Mouse (Mus musculus) hindbrain, postnatal 0 days (tissue): ENCODE data around the gene Xpnpep3. TPM values are rescaled to one million over a fixed set of nuclear protein-coding genes. Genes with fewer than 3 reads are reported as not detected.
"Not testable (repeated sequence)": the region's sequence is repeated elsewhere in the genome, so short reads cannot be mapped to it uniquely, and the experiment has no call there.

Source experiments
- ATAC-seq: fragments of 200-750 bp; cut with Nextera tagmentation; 2 replicates; pipeline ENCODE4 v1.8.0; 2017; ENCODE audit warnings: mild to moderate bottlenecking, moderate TSS enrichment, moderate library complexity
- DNase-seq: peaks from one replicate; pipeline ENCODE4 v3.0.0-alpha.2; 2015; ENCODE audit warnings: low spot score
- H3K27ac ChIP-seq: fragments of 300-500 bp; sonication (generic); 2 replicates; pipeline ENCODE4 v1.5.1; 2014; ENCODE audit warnings: mild to moderate bottlenecking
- H3K27me3 ChIP-seq: fragments of 300-500 bp; sonication (generic); 2 replicates; pipeline ENCODE4 v1.6.1; 2014; ENCODE audit warnings: low read length, mixed read lengths; ENCODE audit not compliant: insufficient read depth
- H3K36me3 ChIP-seq: fragments of 300-500 bp; sonication (generic); 2 replicates; pipeline ENCODE4 v1.6.1; 2014; ENCODE audit warnings: low read length, mixed read lengths; ENCODE audit not compliant: insufficient read depth
- H3K4me1 ChIP-seq: fragments of 300-500 bp; sonication (generic); 2 replicates; pipeline ENCODE4 v1.6.1; 2014; ENCODE audit warnings: antibody characterized with exemption, low read length, mixed read lengths; ENCODE audit not compliant: insufficient read depth
- H3K4me2 ChIP-seq: fragments of 300-500 bp; sonication (generic); 2 replicates; pipeline ENCODE4 v1.6.1; 2014; ENCODE audit warnings: low read depth, mild to moderate bottlenecking, low read length, moderate library complexity, mixed read lengths
- H3K4me3 ChIP-seq: fragments of 300-500 bp; sonication (generic); 2 replicates; pipeline ENCODE4 v1.5.1; 2014; ENCODE audit warnings: low read length
- H3K9ac ChIP-seq: fragments of 300-500 bp; sonication (generic); replicated peaks from 2 replicates; pipeline ENCODE4 v1.6.1; 2014; ENCODE audit warnings: mild to moderate bottlenecking, low read length, moderate library complexity, mixed read lengths
- H3K9me3 ChIP-seq: fragments of 300-500 bp; sonication (generic); 2 replicates; pipeline ENCODE4 v1.6.1; 2016; ENCODE audit warnings: low read length, mixed read lengths
- CTCF ChIP-seq: IDR thresholded peaks from 2 replicates; pipeline ENCODE4 v1.5.1; 2016; ENCODE audit warnings: antibody characterized with exemption, control low read depth, low read depth
- WGBS: fragments of 180-500 bp; shearing (Covaris S2); extraction: QIAGEN DNeasy Blood & Tissue Kit; methylation state at CpG from one replicate; pipeline ENCODE4 v1.1.7; 2014; 5-methylcytosine and 5-hydroxymethylcytosine counted together
- polyA plus RNA-seq: library from polyadenylated mRNA; unstranded; fragments of >200 nt; fragmentation: Nextera tagmentation; extraction: Ambion mirVana; gene quantifications from 2 replicates; pipeline ENCODE4 v1.2.1, GENCODE M21; 2015
- total RNA-seq: library from RNA; depleted of rRNA; stranded (reverse); fragments of >200 nt; gene quantifications from 2 replicates; pipeline ENCODE4 v1.2.3, GENCODE M21; 2014

The Xpnpep3 gene
- total and polyA plus RNA-seq, 2 experiments from 2014 or later: 6.5 to 7.7 TPM

DNA sequence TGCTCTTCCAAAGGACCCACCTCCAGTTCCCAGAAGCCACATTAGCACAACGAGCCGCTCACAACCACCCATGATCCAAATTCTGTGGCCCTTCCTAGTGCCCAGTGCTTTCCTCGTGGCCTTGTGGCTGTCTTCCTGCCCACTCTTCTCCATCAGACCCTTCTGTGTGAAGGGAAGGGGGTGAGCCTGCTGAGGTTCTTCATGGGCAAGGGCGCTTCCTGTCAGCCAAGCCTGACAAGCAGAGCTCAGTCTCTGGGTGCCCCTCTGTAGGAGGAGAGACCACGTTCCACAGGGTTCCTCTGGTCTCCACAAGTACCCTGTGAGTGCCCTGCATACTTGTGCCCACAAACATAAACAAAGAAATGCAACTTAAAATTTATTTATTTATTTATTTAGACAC lies 72.3 kb downstream of the Xpnpep3 start:
- H3K36me3 ChIP-seq: peaks cover 23% of the 10 kb centered on the region
- H3K9ac ChIP-seq: no peak overlapping the region
- no peak for DNase-seq
- WGBS: 91% methylated on average over 5 of the region's 5 CpGs
- no peak overlapping the region for H3K4me3 ChIP-seq
- ATAC-seq: no peak
- no peaks in the 10 kb centered on the region for H3K27me3 ChIP-seq
- TF ChIP-seq CTCF: no peak
- H3K4me2 ChIP-seq: no peak overlapping the region
- H3K4me1 ChIP-seq: peaks cover 8% of the 10 kb centered on the region; the same call in 1 of the 2 replicates
- H3K27ac ChIP-seq: no peak overlapping the region
- H3K9me3 ChIP-seq: no peaks in the 10 kb centered on the region

DNA sequence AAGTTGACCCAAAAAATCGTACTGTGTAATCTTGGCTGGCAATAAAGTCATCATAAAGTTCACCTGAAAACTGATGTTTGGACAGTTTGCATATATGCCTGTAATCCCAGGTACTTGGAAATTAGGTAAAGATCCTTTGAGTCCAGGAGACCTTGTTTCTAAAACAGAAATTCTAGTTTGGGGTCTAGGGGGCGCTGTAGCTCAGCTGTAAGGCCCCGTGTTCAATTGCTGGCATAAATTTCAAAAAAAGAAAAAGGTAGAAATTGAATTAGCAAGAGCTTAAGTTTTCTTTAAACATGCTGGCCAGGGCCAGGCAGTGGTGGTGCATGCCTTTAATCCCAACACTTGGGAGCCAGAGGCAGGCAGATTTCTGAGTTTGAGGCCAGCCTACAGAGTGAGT lies 75.7 kb downstream of the Xpnpep3 start:
- peak; percentile 44 for DNase-seq
- H3K27ac ChIP-seq: no peak overlapping the region
- no peak overlapping the region for H3K4me3 ChIP-seq
- 36% methylated on average over 3 of the region's 3 CpGs for WGBS
- H3K4me1 ChIP-seq: no peaks in the 10 kb centered on the region
- ATAC-seq: no peak
- H3K27me3 ChIP-seq: no peaks in the 10 kb centered on the region
- no peak overlapping the region for H3K9ac ChIP-seq
- no peaks in the 10 kb centered on the region for H3K9me3 ChIP-seq
- H3K4me2 ChIP-seq: no peak overlapping the region
- TF ChIP-seq CTCF: peak; percentile 58
- H3K36me3 ChIP-seq: peaks cover 23% of the 10 kb centered on the region

DNA sequence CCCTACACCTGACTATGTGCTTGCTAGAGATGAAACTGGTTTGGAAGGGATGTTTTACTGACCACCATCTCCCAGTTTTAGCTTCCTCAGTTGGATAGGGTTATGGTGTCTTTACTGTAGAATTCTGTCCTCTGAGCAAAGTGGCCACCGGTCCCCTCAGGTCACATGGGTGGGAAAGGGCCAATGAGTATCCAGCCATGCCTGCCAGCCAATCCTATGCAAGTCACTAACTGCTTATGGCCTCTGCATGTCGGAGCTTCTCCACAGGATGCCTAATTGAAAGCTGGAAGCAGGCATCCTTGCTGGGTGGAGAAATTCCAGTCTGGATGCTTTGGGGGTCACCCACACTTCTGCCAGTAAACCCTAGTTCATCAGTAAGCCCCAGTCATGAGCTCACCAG lies 76.7 kb downstream of the Xpnpep3 start:
- DNase-seq: peak; percentile 44
- WGBS: 2% methylated on average over 2 of the region's 2 CpGs

DNA sequence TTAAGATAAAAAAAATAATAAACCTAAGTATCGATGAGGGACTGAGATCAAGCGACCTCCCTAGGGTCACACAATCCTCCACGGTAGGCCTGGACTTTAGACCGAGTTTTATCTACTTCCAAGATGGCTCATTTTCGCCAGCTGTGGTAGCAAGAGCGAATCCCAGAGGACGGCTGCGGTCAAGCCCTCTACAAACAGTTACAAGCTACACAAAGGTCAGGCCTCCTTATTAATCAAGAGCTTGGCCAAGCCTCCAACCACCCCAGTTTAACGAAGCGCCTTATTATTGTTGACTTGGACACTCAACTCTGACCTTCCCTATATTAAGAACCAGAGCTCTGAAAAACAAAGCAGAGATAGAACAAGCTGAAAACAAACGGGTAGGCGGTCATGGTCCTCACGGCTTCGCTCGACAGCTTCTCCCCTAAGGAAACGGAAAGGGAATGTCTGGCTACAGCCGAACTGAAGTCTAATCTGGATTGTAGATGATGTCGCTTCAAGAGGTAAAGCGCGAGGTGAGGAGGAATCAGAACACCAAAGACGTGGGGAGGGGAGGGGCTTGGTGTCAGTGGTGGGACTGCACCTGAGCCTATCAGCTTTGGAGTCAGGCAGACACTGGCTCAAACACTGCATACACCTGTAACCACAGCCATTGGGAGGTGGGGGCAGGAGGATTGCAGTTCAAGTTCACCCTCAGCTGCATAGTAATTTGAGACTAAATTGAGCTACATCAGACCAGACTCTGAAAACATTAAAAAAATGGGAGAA lies 79.7 kb downstream of the Xpnpep3 start:
- no peak overlapping the region for H3K9ac ChIP-seq
- H3K4me2 ChIP-seq: no peak overlapping the region
- 70% methylated on average over 21 of the region's 21 CpGs for WGBS
- H3K4me3 ChIP-seq: no peak overlapping the region
- H3K9me3 ChIP-seq: no peaks in the 10 kb centered on the region
- no peaks in the 10 kb centered on the region; the same call in 1 of the 2 replicates for H3K36me3 ChIP-seq
- ATAC-seq (no peak), DNase-seq (no peak)
- H3K4me1 ChIP-seq: no peaks in the 10 kb centered on the region
- no peak for TF ChIP-seq CTCF
- no peaks in the 10 kb centered on the region for H3K27me3 ChIP-seq
- no peak overlapping the region for H3K27ac ChIP-seq

More for the DNA sequence above, 76.7 kb downstream of the Xpnpep3 start:
- Histone ChIP-seq H3K27ac (no peak overlapping the region), H3K36me3 (peaks cover 13% of the 10 kb centered on the region; the same call in 1 of the 2 replicates), H3K9me3 (no peaks in the 10 kb centered on the region), H3K4me2 (no peak overlapping the region), H3K27me3 (no peaks in the 10 kb centered on the region), H3K9ac (no peak overlapping the region), H3K4me3 (no peak overlapping the region), H3K4me1 (no peaks in the 10 kb centered on the region)
- no peak for TF ChIP-seq CTCF
- ATAC-seq: peak; percentile 69; the same call in 1 of the 2 replicates

DNA sequence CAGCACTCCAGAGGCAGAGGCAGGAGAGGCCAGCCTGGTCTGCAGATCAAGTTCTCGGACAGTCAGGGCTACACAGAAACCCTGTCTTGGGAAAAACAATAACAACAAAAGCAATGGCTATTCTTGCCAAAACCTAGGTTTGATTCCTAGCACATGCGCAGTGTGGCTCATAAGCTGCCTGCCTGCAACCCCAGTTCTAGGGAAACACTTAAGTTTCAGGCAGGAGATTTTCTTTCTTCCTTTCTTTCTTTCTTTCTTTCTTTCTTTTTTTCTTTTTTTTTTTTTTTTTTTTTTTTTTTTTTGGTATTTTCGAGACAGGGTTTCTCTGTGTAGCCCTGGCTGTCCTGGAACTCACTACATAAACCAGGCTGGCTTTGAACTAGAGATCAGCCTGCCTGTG lies 80.3 kb downstream of the Xpnpep3 start:
- not testable (repeated sequence) for ATAC-seq, H3K27ac ChIP-seq, H3K36me3 ChIP-seq, H3K4me2 ChIP-seq, H3K4me3 ChIP-seq, H3K4me1 ChIP-seq, H3K9me3 ChIP-seq, H3K27me3 ChIP-seq, H3K9ac ChIP-seq, DNase-seq
- WGBS: 67% methylated on average over 3 of the region's 3 CpGs

DNA sequence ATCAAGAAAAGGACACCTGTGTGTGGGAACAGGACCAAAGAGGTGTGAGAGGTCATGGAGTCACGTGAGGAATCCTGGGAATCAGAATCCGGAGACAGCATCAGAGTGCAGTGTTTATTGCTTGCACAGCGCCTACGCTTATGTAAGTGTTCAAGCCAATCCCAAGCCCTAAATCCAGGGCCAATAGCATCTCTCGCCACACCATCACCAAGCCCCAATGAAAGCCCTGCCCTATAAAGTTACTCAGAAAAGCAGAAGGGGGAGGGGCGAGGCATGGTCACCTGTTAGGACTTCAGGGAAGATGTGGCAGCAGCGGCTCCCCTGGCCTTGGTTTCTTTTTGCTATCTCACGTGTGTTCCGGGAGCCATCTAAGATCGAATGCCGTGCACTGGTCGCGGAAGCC lies 81.0 kb downstream of the Xpnpep3 start:
- no peak for TF ChIP-seq CTCF
- peak; percentile 40 for DNase-seq
- Histone ChIP-seq H3K36me3 (no peaks in the 10 kb centered on the region), H3K4me2 (peak overlapping the region; percentile 51), H3K27ac (no peak overlapping the region), H3K4me3 (peak overlapping the region; percentile 21), H3K9ac (no peak overlapping the region), H3K27me3 (no peaks in the 10 kb centered on the region), H3K9me3 (no peaks in the 10 kb centered on the region), H3K4me1 (no peaks in the 10 kb centered on the region)
- 16% methylated on average over 13 of the region's 13 CpGs for WGBS
- ATAC-seq: no peak

DNA sequence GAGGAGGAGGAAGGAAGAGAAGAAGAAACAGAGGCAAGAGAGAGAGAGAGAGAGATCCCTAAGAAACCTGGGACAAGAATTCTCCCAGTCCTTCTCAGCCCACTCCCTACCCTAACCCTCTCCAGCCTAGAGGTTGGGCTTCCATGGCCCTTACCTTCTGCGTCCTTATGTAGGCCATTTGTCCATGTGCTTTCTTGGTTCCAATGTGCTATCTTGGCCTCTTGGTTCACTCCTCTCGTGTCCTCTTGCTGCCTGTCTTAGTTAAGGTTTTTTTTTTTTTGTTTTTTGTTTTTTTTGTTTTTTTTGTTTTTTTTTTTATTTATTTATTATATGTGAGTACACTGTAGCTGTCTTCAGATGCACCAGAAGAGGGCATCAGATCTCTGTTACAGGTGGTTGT lies 83.0 kb downstream of the Xpnpep3 start:
- no peaks in the 10 kb centered on the region for H3K36me3 ChIP-seq
- 84% methylated on average over 2 of the region's 2 CpGs for WGBS
- no peak for TF ChIP-seq CTCF
- no peak overlapping the region for H3K9ac ChIP-seq
- no peak overlapping the region for H3K4me3 ChIP-seq
- no peak for DNase-seq
- H3K4me2 ChIP-seq: no peak overlapping the region
- H3K9me3 ChIP-seq: no peaks in the 10 kb centered on the region
- no peaks in the 10 kb centered on the region for H3K27me3 ChIP-seq
- no peak for ATAC-seq
- H3K27ac ChIP-seq: no peak overlapping the region
- no peaks in the 10 kb centered on the region for H3K4me1 ChIP-seq
